Mouse (Mus musculus) CD4-positive naive resting alpha-beta T cell, adult 57 days (primary cell): ENCODE measurements around the gene Olfr476. TPM values are rescaled to one million over a fixed set of nuclear protein-coding genes. Genes with fewer than 3 reads are reported as not detected.

Experiments
- total RNA-seq: library from RNA; stranded (reverse); gene quantifications from one replicate; pipeline ENCODE4 v1.2.4, GENCODE M21; 2023

The Olfr476 gene
- not detected for total RNA-seq

GRCm38 (mm10) chr7:107964503-107964902 lies at the start of gene Olfr476:
Gene Olfr476 (plus strand): TSS chr7:107964803.

GRCm38 (mm10) chr7:107930146-107930545 lies 34.5 kb upstream of the Olfr476 start, which contains the start of gene Olfr473:
Gene Olfr473 (plus strand): TSS chr7:107930446.

GRCm38 (mm10) chr7:107954343-107954742 lies 10.3 kb upstream of the Olfr476 start, which contains the start of gene Olfr474:
Gene Olfr474 (plus strand): TSS chr7:107954643.

GRCm38 (mm10) chr7:107986393-107986792 lies 21.8 kb downstream of the Olfr476 start, which contains the start of gene Olfr477:
Gene Olfr477 (plus strand): TSS chr7:107986693.

Other genes starting within 250 kb of the Olfr476 start
- gene Cyb5r2, start 206.8 kb upstream of the Olfr476 start, total RNA-seq, result not detected
- not detected for gene Ovch2, start 163.6 kb upstream of the Olfr476 start, total RNA-seq
- not detected for gene Olfr467, start 152.5 kb upstream of the Olfr476 start, total RNA-seq
- not detected for gene Olfr469, start 139.3 kb upstream of the Olfr476 start, total RNA-seq
- not detected for gene Olfr470, start 117.3 kb upstream of the Olfr476 start, total RNA-seq
- 0.12 TPM for gene Olfr472, start 66.9 kb upstream of the Olfr476 start, total RNA-seq
- gene Olfr473, start 34.4 kb upstream of the Olfr476 start, total RNA-seq, result not detected
- not detected for gene Olfr474, start 10.2 kb upstream of the Olfr476 start, total RNA-seq
- not detected for gene Olfr477, start 21.9 kb downstream of the Olfr476 start, total RNA-seq
- gene Olfr478, start 69.2 kb downstream of the Olfr476 start, total RNA-seq, result not detected
- not detected for gene Olfr479, start 85.9 kb downstream of the Olfr476 start, total RNA-seq
- gene Olfr480, start 102.5 kb downstream of the Olfr476 start, total RNA-seq, result not detected
- not detected for gene Olfr481, start 115.1 kb downstream of the Olfr476 start, total RNA-seq
- 1.5 TPM for gene Olfr482, start 132.8 kb downstream of the Olfr476 start, total RNA-seq
- not detected for gene Olfr483, start 136.0 kb downstream of the Olfr476 start, total RNA-seq
- not detected for gene Olfr484, start 162.6 kb downstream of the Olfr476 start, total RNA-seq
- not detected for gene Olfr485, start 195.1 kb downstream of the Olfr476 start, total RNA-seq
- not detected for gene Olfr486, start 207.9 kb downstream of the Olfr476 start, total RNA-seq
- gene Olfr487, start 249.8 kb downstream of the Olfr476 start, total RNA-seq, result not detected